Mouse (Mus musculus) layer of hippocampus, postnatal 36 days (tissue): Measurements from ENCODE around the gene Ifi47. TPM values are rescaled to one million over a fixed set of nuclear protein-coding genes. Genes with fewer than 3 reads are reported as not detected.
"Not testable (repeated sequence)": the region's sequence is repeated elsewhere in the genome, so short reads cannot be mapped to it uniquely, and the experiment has no call there.

ENCODE experiments used
- DNase-seq, 2 experiments: peaks; one replicate each; pipeline ENCODE4 v3.0.0; 2022
- total RNA-seq, 2 experiments: library from RNA; stranded (reverse); gene quantifications; 2 replicates each; pipeline ENCODE4 v1.2.3; 2021

The Ifi47 gene
- total RNA-seq = 1 to 10 TPM in 1 of 2 experiments, under 1 TPM in 1; 0.97 to 1.4 TPM

GRCm38 (mm10) chr11:49076001-49076757 lies at the start of gene Ifi47:
TSS of gene Ifi47 (plus strand) at chr11:49076587.
- not testable (repeated sequence) for DNase-seq

- DNase-seq = not testable (repeated sequence)
Measured at GRCm38 (mm10) chr11:49050064-49050463, 26.3 kb upstream of the Ifi47 start.

GRCm38 (mm10) chr11:49051093-49051891 lies 25.1 kb upstream of the Ifi47 start, which contains the start of gene 9930111J21Rik2:
TSS of gene 9930111J21Rik2 (minus strand) at chr11:49051242.
- DNase-seq = not testable (repeated sequence)

- not testable (repeated sequence) for DNase-seq
Measured at GRCm38 (mm10) chr11:49051894-49052293, 24.5 kb upstream of the Ifi47 start.

GRCm38 (mm10) chr11:49060061-49060460 lies 16.3 kb upstream of the Ifi47 start:
- not testable (repeated sequence) for DNase-seq

- DNase-seq = not testable (repeated sequence)
Measured at GRCm38 (mm10) chr11:49061865-49062264, 14.5 kb upstream of the Ifi47 start.

GRCm38 (mm10) chr11:49063713-49064469 lies 12.5 kb upstream of the Ifi47 start, which contains the start of gene Tgtp2:
TSS of gene Tgtp2 (minus strand) at chr11:49064206.
- not testable (repeated sequence) for DNase-seq

GRCm38 (mm10) chr11:49068358-49068757 lies 8.0 kb upstream of the Ifi47 start:
- no peak for DNase-seq

GRCm38 (mm10) chr11:49077012-49077411 lies 625 bp downstream of the Ifi47 start:
- no peak for DNase-seq

GRCm38 (mm10) chr11:49078719-49079118 lies 2.3 kb downstream of the Ifi47 start:
- no peak for DNase-seq

- no peak for DNase-seq
Measured at GRCm38 (mm10) chr11:49080636-49081035, 4.2 kb downstream of the Ifi47 start.

- no peak for DNase-seq
Measured at GRCm38 (mm10) chr11:49081356-49081755, 5.0 kb downstream of the Ifi47 start.

- no peak for DNase-seq
Measured at GRCm38 (mm10) chr11:49081886-49082285, 5.5 kb downstream of the Ifi47 start.

- no peak for DNase-seq
Measured at GRCm38 (mm10) chr11:49083146-49083545, 6.8 kb downstream of the Ifi47 start.

GRCm38 (mm10) chr11:49083808-49084207 lies 7.4 kb downstream of the Ifi47 start:
- no peak for DNase-seq

- no peak for DNase-seq
Measured at GRCm38 (mm10) chr11:49084385-49084784, 8.0 kb downstream of the Ifi47 start.

GRCm38 (mm10) chr11:49084875-49085274 lies 8.5 kb downstream of the Ifi47 start:
- no peak for DNase-seq

- DNase-seq = no peak
Measured at GRCm38 (mm10) chr11:49086858-49087361, 10.5 kb downstream of the Ifi47 start.

- no peak for DNase-seq
Measured at GRCm38 (mm10) chr11:49087830-49088616, 11.6 kb downstream of the Ifi47 start.

GRCm38 (mm10) chr11:49088990-49089652 lies 12.7 kb downstream of the Ifi47 start:
- no peak for DNase-seq
